Mouse (Mus musculus) left cerebral cortex, postnatal 25 days (tissue): ENCODE results near the gene Tkfc. TPM values are rescaled to one million over a fixed set of nuclear protein-coding genes. Genes with fewer than 3 reads are reported as not detected.

ENCODE experiments used
- DNase-seq, 2 experiments: peaks; one replicate each; pipeline ENCODE4 v3.0.0; 2022; ENCODE audit warnings: low spot score in 2 of 2, mixed read lengths in 1 of 2
- intact Hi-C: fragments of 180-260 bp; cut with DNase I; formaldehyde crosslinking; loops from one replicate; pipeline ENCODE4 v1.15.1; 2025
- total RNA-seq, 2 experiments: library from RNA; stranded (reverse); gene quantifications; 2 replicates each; pipeline ENCODE4 v1.2.3; 2021

The Tkfc gene
- total RNA-seq = 10 to 100 TPM; 20.4 to 21.3 TPM

DNA sequence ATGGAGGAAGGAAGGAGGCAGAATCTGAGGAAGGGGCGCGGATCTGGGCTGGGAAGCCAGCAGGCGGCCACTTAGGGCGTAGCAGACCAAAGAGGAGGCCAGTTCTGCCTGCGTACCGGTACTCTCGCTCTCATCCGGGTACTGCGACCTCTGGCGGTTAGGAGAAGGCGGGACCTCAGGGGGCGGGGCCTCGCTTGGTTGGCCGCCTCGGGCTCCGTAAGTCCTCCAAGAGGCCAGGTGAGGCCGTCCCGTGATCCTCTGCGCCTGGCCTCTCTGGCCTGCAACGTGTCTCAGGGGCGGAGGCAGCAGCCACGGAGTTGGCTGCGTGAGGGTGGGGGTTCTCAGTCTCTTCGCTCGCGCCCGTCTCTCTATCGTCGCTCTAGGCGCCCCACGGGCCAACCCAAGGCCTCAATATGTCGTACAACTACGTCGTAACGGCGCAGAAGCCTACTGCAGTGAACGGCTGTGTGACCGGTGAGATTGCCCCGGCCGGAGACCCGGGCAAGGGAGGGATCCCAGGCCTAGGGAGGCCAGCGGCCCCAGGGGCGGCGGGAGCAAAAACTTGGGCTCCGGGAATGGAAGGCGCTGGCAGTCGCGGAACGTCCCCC, at the start of gene Tkfc, which contains the start of gene Ddb1:
Gene Tkfc (minus strand): TSS at position 362 of the 608 bp plus-strand sequence.
Gene Ddb1 (plus strand): TSS at position 35 of the 608 bp plus-strand sequence.
- intact Hi-C loops = loop anchor here (1.0 kb wide), 2 partner anchors 28 to 50 kb away; partner anchors contain the start of genes Cyb561a3 and Tmem138
- DNase-seq = peak; percentile 99

DNA sequence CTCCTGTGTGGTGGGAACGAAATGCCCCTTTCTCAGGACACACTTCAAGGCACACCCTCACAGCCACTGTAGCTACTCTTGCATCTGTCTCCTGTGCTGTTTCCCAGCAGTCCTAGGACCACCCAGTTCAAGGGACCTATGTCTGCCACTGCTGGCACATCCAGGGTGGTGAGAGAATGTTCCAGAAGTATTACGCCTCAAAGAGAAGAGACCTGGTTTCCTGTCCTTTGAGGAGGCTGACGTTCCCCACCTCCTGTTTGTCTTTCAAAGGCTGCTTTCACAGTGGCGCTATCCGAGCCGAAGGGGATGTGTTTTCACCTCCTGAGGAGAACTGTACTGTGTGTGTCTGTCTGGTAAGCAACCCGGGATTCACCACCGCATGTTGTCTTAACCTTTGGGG, 42.7 kb upstream of the Tkfc start:
- intact Hi-C loops = no loop called here
- no peak for DNase-seq

DNA sequence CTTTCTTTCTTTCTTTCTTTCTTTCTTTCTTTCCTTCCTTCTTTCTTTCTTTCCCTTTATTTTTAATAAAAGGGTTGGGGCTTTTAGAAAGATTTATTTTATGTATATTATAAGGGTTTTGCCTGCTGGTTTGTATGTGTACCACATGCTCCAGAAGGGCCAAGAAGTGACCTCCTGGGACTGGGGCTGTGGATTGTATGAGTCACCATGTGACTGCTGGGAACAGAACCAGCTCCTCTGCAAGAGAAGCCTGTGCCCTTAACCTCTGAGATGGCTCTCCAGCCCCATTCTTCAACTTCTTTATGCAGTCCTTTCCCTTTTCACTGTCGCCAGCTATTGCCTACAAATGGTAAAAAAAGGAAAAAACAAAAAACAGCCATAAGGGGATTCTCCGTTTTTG, 40.2 kb upstream of the Tkfc start:
- no peak for DNase-seq
- intact Hi-C loops = no loop called here

DNA sequence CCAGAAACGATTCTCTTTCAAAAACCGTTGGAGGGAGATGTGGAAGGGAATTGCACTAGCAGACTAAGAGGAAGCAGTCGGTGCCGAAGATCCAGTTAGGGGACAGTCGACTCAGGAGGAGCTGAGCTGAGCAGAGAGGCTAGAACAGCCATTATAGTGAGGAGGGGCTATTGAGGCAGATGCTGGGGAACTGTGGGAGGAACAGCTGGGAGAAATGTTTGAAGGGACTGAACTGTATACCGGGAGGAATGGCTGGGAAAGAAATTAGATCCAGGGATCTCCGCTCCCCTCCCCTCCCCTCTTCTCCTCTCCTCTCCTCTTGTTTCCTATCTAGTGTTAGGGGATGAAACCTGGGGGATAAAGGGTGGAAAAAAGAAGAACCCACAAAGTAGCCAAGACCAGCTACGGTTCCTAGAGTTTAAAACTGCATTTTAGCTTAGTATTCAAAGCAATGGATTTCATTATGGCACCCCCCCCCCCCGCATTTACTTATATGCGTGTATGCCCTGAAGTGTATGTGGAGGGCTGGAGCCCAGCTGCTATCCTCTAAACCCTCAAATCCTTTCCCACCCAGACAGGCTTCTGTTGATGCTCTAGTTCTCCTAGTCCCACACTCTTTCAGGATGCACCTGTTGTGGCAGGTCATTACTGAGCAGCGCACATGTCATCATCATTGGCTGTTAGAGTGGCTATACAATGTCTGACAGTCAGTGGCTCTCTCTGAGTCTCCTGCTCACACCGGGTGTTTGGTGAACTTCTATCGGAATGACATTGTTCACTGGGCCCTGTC, 35.3 kb upstream of the Tkfc start:
- intact Hi-C loops = no loop called here

DNA sequence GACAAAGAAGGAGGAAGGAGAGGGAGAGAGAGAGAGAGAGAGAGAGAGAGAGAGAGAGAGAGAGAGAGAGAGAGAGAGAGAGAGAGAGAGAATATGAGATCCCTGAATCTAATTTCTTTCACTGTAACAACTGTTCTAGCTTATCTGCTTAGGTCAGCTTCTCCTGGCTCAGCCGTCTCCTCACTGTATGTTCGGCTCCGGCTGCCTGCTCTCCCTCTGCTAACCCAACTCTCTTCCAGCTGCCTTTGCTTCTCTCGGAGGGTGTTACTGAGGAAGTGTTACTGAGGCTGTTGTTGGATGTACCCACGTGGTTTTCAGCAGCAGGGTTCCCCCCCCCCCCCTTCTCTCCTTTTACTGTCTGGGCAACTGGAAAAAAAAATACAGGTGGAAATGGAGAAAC, 34.6 kb upstream of the Tkfc start:
- no peak for DNase-seq
- intact Hi-C loops = no loop called here

More for the DNA sequence above, 35.3 kb upstream of the Tkfc start:
- DNase-seq = no peak

DNA sequence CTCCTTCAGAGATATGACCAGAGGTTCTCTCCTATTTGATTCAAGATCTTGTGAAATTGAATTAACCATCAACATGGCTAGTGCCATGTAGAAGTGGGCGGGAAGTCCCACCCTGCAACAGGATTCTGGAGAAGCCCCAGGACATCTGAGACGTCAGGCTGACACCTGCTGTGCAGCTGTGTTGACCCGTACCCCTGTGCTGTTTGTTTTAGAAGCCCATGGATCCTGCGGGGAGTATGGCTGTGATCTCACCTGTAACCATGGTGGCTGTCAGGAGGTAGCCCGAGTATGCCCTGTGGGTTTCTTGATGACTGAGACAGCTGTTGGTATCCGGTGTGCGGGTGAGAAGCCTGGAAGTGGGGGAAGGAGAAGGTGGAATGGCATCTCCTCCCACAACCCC, 32.4 kb upstream of the Tkfc start:
- intact Hi-C loops = no loop called here

DNA sequence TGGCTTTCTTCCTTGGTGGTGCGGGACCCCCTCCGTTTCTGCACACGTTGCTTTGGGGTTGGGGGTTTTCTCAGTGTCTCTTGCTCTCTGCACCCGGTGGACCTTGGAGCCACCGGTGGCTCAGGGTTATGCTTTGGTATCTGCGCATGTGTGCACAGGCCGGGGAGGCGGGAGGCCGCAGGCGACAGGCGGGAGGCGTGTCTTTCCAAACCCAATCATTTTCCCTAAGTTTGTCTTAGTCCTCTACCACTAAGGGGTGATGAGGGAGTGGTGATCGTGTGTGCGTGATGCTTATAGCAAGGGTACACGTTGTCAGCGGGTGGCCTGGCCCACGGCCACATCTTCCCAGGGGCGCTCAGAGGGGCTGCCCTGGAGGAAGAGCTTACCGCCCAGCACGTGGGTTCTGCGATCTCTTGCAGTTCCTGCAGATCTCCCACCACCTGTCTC, 29.4 kb upstream of the Tkfc start:
- peak; percentile 65 to 76 for DNase-seq
- intact Hi-C loops = no loop called here

More for the DNA sequence above, 32.4 kb upstream of the Tkfc start:
- DNase-seq = no peak

DNA sequence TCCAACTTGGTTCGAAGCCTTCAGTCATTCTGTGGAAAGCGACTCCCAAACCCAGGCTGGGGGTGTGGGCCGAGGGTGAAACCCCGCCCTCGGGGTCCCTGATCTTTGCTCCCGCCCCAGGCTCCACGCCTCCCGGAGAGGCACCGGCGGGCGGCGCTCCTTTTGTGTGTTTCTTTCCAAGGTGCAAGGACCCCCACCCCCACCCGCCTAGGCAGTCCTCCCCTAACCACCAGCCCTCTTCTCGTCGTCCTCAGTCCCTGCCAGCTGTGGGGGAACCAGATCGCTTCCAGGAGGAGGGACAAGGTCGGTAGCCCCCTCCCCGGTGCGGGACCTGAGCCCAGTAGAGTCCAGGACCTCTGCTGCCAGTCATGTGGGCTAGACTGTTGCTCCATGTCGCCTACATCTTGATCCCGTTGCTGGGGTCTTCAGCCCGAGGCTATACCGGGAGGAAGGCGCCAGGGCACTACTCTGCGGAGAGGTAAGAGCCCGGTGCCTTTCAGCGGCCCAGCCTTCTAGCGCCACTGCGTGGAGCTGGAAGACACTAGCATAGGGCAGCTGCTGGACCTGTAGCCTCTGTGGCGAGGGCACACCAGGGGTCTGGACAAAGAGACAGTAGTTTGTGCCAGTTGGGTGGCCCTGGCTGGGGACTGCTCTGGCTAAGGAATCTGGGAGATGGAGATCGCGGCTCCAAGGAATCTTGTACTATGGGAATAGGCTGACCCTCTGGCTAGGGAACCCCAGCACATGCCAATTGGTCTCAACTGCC, 28.8 kb upstream of the Tkfc start, which contains the start of gene Vwce:
Gene Vwce (plus strand): TSS at position 108 of the 766 bp plus-strand sequence.
- intact Hi-C loops = no loop called here

DNA sequence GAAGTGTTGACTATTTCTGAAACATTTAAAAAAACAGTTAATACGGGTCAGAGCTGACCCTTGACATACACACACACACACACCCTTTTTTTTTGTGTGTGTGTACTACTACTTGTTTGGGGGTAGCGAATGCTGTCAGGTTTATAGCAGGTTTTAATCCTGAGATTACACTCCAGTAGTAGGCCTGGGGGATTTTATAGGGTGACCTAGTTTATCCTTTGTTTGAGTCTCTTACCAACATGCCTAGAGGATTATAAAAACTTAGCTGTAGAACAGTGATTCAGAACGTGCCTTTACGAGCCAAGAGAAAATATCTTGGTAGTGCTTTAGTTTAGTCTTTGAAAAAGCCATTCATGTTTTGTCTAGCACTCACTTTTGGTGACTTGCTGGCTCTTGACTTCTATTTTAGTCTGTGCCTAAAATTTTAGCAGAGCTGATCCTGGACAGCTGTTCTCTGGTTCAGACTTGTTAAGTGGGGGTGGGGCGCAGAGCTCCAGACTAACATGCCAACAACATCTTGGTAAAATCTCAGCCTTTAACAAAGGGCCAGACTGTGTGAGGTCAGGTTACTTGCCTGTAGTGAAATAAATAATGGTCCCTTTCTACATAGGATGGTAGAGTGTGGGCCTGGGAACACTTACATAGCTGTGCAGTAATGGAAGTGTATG, 3.3 kb upstream of the Tkfc start:
- intact Hi-C loops = no loop called here
- DNase-seq = peak in 1 of 2 experiments; percentile 21

More for the DNA sequence above, 28.8 kb upstream of the Tkfc start, which contains the start of gene Vwce:
- peak; percentile 25 to 38 for DNase-seq

DNA sequence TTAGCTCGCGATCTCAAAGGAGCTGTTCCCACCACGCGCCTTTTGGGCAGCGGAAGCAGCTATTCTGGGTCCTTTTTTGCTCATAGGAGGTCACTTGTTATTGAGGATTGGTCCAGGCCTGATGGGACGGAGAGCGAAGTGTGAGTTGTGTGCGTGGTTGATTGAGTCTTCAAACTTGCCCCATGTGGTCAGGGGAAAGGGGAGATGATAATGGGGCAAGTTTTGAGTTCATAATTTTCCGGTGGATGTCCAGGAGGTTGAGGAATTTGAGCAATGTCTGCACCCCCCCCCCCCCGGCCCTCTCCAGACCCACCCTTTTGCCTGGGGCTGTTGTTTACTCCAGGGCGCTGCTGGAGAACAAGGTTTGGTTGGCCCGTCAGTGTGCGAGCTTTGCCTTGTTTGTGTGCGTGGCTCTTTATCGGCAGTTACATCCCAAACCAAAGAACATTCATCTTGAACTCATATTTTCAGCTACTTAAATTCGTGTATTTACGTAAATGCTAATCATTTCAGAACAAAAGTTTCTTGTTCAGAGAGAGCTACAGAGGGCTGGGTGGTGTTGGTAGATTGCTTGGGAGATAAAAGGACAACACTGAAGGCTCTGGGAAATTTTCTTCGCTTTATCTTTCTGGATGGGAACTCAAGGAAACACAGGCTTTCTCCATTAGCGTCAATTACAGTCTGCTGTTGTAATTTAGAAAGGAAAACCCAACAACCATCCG, 608 bp upstream of the Tkfc start:
- DNase-seq = no peak
- intact Hi-C loops = loop anchor here (1.0 kb wide), 2 partner anchors 29 to 51 kb away; partner anchors contain the start of genes Cyb561a3 and Tmem138

DNA sequence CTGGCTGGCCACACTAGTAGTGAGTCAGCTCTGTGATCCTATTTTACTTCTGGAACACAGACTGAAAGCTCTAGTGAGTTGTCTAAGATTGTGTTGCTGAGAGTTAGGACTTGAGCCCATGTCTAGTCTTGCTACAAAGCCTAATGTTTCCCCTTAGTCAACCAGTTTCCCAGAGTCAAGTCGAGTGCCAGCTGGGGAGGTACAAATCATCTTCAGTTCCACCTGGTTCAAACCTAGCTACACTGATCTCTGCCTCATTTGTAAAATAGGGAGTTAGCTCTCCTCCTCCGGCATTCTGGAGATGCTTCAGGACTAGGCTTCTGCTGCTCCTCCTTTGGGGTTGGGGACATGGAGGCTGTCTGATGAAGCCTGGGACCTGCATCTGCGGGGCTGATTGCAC, 920 bp downstream of the Tkfc start:
- DNase-seq = no peak
- intact Hi-C loops = no loop called here

DNA sequence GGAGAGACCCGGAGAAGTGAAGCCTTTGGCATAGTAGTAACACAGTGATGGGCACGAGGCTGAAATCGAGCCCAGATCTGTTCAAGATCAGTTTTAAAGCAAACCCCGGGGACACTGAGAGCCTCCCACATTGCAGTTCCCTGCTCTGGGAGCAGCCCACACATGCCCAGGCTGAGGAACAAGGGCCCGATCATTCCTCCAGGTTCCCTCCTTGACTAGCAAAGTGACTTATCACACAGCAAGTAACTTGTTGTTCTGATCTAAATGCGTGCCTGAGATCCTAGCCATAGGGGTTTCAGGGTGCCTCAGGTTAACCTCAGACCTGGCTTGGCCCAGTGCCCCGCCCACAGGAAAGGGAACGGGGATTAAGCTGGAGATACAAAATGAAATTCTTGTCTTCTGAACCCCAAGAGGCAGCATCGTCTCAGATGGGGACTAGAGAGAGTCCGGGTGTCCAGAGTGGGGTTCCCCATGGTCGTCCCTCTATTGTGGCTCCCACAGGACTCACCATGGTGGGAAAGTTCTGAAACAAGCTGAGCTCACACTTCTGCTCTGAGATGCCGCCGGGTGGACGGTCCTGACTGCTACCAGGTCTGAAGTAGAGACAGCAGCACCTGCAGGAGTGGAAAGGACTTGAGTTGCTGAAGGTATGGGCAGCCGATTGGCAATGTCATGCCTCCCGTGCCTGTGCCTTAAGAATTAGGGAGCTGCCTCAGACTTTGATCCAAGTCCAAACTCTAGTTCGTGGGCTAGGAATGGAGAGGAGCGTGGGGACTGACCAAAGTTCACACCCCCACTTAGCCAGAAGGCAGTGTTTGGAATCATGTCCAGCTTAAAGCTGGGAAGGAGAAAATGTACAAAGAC, 1.6 kb downstream of the Tkfc start:
- no peak for DNase-seq
- intact Hi-C loops = no loop called here

DNA sequence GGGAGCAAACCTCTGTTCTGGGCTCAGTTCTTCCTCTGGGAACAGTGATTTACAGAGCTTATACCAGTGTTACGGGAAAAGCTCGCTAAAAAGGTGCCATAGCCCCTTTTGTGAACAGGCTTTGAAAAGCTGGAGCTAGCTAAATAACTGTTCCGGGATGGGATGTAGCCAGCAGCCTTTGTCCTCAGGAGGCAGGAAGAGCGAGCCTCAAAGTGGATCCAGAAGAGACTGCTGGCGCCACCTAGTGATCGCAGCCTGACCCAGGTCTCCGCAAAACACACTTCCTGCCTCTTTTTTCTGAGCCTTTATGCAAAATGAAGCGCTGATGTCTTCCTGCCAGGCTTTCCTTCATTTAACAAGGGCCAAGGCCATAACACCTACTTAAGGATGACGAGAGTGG, 2.7 kb downstream of the Tkfc start:
- intact Hi-C loops = no loop called here
- DNase-seq = peak; percentile 86 to 91

DNA sequence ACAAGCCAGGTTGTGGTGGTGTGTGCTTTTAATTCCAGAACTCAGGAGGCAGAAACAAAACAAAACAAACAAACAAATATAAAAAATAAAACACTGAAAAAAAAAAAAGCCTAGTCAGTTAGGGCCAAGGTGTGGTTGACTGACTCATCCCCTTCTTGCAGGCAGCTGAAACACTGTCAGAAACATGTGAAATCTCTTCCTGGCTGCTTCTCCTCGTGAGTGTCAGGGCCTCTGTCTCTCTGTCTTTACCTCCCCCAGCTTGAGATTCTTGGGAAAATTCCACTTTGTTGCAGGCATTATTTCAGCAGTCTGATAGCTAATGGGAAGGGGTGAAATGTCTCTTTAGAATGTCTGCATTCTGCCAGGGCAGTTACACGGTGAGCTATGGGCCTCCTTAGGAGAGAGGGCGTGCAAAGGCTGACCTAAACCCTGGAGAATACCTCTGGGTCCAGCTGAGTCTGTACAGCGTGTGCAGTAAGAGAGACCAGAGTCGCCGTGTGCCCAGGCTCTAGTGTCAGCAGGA, 3.1 kb downstream of the Tkfc start:
- intact Hi-C loops = no loop called here
- DNase-seq = no peak

DNA sequence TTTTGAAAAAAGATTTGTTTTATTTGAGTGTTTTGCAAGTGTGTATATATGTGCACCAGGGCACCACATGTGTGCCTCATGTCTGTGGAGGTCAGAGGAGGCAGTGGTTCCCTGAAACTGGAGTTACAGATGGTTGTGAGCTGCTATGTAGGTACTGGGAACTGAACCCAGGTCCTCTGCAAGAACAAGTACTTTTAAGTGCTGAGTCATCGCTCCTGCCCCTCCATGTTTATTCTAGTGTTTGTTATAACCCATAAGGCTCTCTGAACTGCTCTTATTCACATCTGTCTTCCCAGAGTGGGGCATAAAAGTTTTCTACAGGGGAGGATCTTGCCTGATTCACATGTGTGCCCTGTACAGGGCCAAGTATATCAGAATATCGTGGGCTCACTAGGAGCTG, 5.8 kb downstream of the Tkfc start:
- DNase-seq = no peak
- intact Hi-C loops = no loop called here

DNA sequence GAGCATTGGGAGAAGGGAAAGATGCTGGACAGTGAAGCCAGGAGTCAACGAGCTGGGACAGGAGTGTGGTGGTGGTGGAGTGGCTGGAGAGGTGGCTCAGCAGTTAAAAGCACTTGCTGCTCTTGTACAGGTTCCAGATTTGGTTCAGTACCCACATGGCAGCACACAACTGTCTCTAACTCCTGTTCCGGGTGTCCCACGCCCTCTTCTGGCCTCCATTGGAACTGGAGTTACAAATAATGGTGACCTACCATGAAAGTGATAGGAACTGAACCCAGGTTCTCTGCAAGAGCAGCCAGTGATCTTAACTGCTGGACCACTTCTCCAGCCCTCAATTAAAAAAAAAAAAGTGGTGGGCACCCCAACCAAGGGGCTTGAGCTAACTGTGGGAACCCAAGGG, 7.3 kb downstream of the Tkfc start:
- intact Hi-C loops = no loop called here
- DNase-seq = no peak

DNA sequence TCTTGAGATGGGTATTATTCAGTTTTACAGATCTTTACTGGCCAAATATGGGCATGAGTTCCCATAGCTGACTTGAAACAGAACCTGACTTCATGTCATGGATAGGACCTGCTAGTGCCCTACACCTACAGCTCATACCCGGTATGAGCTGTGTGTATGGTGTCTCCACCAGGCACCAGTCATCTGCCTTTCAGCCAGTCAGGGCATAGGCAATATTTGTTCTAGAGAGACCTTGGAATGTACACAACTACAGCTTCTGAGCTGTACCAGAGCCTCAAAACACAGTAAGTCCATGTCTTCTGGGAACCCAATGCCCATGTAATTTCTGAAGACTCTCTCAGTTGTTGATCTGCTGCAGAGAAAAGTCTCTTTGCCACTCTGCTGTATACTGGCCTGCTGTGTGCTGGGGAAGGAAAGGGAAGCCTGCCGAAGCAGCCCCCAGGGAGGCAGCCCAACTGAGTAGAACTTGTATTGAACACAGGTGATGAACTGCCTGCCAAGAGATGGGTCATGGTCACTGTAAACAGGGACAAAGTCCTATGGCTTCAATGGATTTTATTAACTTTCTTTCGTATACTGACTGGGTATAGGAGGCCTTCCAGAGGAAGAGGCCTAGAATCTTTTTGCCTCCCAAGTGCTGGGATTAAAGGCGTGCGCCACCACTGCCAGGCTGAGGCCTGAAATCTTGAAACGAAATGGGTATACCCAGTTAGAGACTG, 13.6 kb downstream of the Tkfc start:
- no peak for DNase-seq
- intact Hi-C loops = no loop called here
